Mouse (Mus musculus): ENCODE results near the gene Eya3.

GRCm38 (mm10) chr4:132767914-132768876, 129.4 kb downstream of the Eya3 start, which contains the start of gene Rpa2:
- TF ChIP-seq CTCF (IDR thresholded peaks at IDR 0.05; ENCODE audit: control insufficient read depth, insufficient read depth, low read length) (no peak), POLR2A (IDR thresholded peaks at IDR 0.05; ENCODE audit: borderline replicate concordance, control insufficient read depth, low read depth, low read length) (peak; percentile 40; the same call in 1 of the 2 replicates)
